ENCODE assay signal across 7 mouse cellular contexts in the genomic region with DNA sequence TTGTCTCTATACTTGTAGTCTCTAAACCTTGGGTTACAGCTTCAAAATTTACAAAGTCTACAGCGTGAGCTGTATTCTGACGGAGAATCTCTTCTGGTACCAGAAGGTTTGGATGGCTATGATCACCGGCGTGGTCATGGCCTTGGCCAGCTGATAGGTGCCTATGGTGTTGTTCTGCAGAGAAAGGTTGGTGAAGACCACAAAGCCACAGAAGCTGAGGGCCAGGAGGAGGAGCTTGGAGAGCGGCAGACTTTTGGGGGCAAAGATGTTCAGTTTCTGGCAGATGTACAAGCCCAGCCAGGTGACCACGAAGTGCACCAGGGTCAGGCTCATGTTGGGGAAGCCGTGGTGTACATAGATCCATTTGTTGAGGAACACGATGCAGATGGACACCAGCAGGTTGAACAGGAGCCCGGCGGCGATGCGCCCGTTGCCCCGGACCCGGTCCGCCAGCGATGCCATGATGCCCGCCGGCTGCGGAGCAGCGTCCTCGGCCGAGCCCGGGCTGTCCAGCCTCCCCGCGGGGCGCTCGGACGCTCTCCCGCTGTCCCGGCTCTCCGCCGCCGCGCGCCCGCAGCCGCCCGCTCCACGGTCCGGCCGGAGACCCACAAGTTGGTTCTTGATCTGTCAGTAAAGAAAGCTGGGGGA.
DNase-seq lines count a peak whose midpoint lies in the region; ATAC-seq and TF ChIP-seq lines count a peak whose summit lies in the region.
"Not testable (repeated sequence)": the region's sequence is repeated elsewhere in the genome, so short reads cannot be mapped to it uniquely, and the experiment has no call there.

No protein-coding gene starts in this region.

- H3K27me3 ChIP-seq in embryonic facial prominence, embryonic 10.5 days (replicated peaks; ENCODE audit: low read depth, poor library complexity, severe bottlenecking), result peaks cover 22% of the 10 kb centered on the region
- not testable (repeated sequence) for H3K27me3 ChIP-seq in forebrain, embryonic 14.5 days (replicated peaks; ENCODE audit: control insufficient read depth, insufficient read depth, low read length); heart, embryonic 16.5 days (ENCODE audit: control insufficient read depth, insufficient read depth, low read length); hindbrain, postnatal 0 days (ENCODE audit: insufficient read depth, low read length); limb, embryonic 12.5 days; lung, embryonic 15.5 days; midbrain, embryonic 15.5 days (replicated peaks)

- not testable (repeated sequence) for DNase-seq in embryonic facial prominence, embryonic 10.5 days (ENCODE audit: low spot score); forebrain, embryonic 14.5 days (ENCODE audit: low spot score); hindbrain, postnatal 0 days (ENCODE audit: low spot score)

- not testable (repeated sequence) for H3K9me3 ChIP-seq in embryonic facial prominence, embryonic 10.5 days; forebrain, embryonic 14.5 days (replicated peaks; ENCODE audit: control insufficient read depth, low read length); heart, embryonic 16.5 days (replicated peaks; ENCODE audit: control insufficient read depth, low read length); hindbrain, postnatal 0 days (ENCODE audit: low read length); limb, embryonic 12.5 days; lung, embryonic 15.5 days; midbrain, embryonic 15.5 days

- 56% methylated on average over 22 of the region's 42 CpGs for WGBS in embryonic facial prominence, embryonic 10.5 days
- 75% methylated on average over 17 of the region's 42 CpGs for WGBS in forebrain, embryonic 14.5 days
- 40% methylated on average over 14 of the region's 42 CpGs for WGBS in heart, embryonic 16.5 days
- 63% methylated on average over 12 of the region's 42 CpGs for WGBS in hindbrain, postnatal 0 days
- 53% methylated on average over 17 of the region's 42 CpGs for WGBS in limb, embryonic 12.5 days
- WGBS in lung, embryonic 15.5 days, result 55% methylated on average over 17 of the region's 42 CpGs
- 46% methylated on average over 20 of the region's 42 CpGs for WGBS in midbrain, embryonic 15.5 days

- H3K4me3 ChIP-seq in embryonic facial prominence, embryonic 10.5 days, result peak overlapping the region; percentile 35; the same call in 1 of the 2 replicates
- not testable (repeated sequence) for H3K4me3 ChIP-seq in forebrain, embryonic 14.5 days (ENCODE audit: low read depth, low read length); heart, embryonic 16.5 days (ENCODE audit: low read length); hindbrain, postnatal 0 days (ENCODE audit: low read length); lung, embryonic 15.5 days; midbrain, embryonic 15.5 days
- peak overlapping the region; percentile 19; the same call in 1 of the 2 replicates for H3K4me3 ChIP-seq in limb, embryonic 12.5 days (replicated peaks)

- not testable (repeated sequence) for H3K27ac ChIP-seq in embryonic facial prominence, embryonic 10.5 days (replicated peaks); forebrain, embryonic 14.5 days (ENCODE audit: low read depth, low read length); heart, embryonic 16.5 days (ENCODE audit: low read length); hindbrain, postnatal 0 days; limb, embryonic 12.5 days; lung, embryonic 15.5 days; midbrain, embryonic 15.5 days

- not testable (repeated sequence) for TF ChIP-seq CTCF in hindbrain, postnatal 0 days (IDR thresholded peaks at IDR 0.05; ENCODE audit: low read depth)

- peaks cover 11% of the 10 kb centered on the region for H3K4me1 ChIP-seq in embryonic facial prominence, embryonic 10.5 days
- not testable (repeated sequence) for H3K4me1 ChIP-seq in forebrain, embryonic 14.5 days (ENCODE audit: control insufficient read depth, insufficient read depth, low read length); heart, embryonic 16.5 days (ENCODE audit: control insufficient read depth, insufficient read depth, low read length); hindbrain, postnatal 0 days (ENCODE audit: insufficient read depth, low read length); limb, embryonic 12.5 days (replicated peaks); lung, embryonic 15.5 days; midbrain, embryonic 15.5 days

- not testable (repeated sequence) for H3K36me3 ChIP-seq in embryonic facial prominence, embryonic 10.5 days (replicated peaks); forebrain, embryonic 14.5 days (ENCODE audit: control insufficient read depth, insufficient read depth, low read length); heart, embryonic 16.5 days (ENCODE audit: control insufficient read depth, insufficient read depth); hindbrain, postnatal 0 days (ENCODE audit: insufficient read depth, low read length); limb, embryonic 12.5 days; lung, embryonic 15.5 days; midbrain, embryonic 15.5 days (replicated peaks)

- peak; percentile 58 for ATAC-seq in forebrain, embryonic 14.5 days
- not testable (repeated sequence) for ATAC-seq in heart, embryonic 16.5 days (replicated peaks; ENCODE audit: extremely low read depth, insufficient read depth, low FRiP score); limb, embryonic 12.5 days (ENCODE audit: insufficient number of reproducible peaks, insufficient read depth, low FRiP score, low TSS enrichment, low read depth)
- ATAC-seq in hindbrain, postnatal 0 days, result peak; percentile 58
- ATAC-seq in lung, embryonic 15.5 days (ENCODE audit: borderline replicate concordance, extremely low read depth, low FRiP score, low TSS enrichment), result peak; percentile 39; the same call in 1 of the 2 replicates
- ATAC-seq in midbrain, embryonic 15.5 days (replicated peaks), result peak; percentile 42; the same call in 1 of the 2 replicates

- H3K4me2 ChIP-seq in forebrain, embryonic 14.5 days (ENCODE audit: low read length), result peak overlapping the region; percentile 23; the same call in 1 of the 2 replicates
- peak overlapping the region; percentile 29; the same call in 1 of the 2 replicates for H3K4me2 ChIP-seq in heart, embryonic 16.5 days (ENCODE audit: low read depth, low read length)
- peak overlapping the region; percentile 38; the same call in 1 of the 2 replicates for H3K4me2 ChIP-seq in hindbrain, postnatal 0 days (ENCODE audit: low read depth, low read length)
- H3K4me2 ChIP-seq in limb, embryonic 12.5 days, result peak overlapping the region; percentile 37; the same call in 1 of the 2 replicates
- not testable (repeated sequence) for H3K4me2 ChIP-seq in lung, embryonic 15.5 days
- H3K4me2 ChIP-seq in midbrain, embryonic 15.5 days, result peak overlapping the region; percentile 30; the same call in 1 of the 2 replicates

- not testable (repeated sequence) for H3K9ac ChIP-seq in forebrain, embryonic 14.5 days (ENCODE audit: low read length); heart, embryonic 16.5 days (ENCODE audit: low read length); hindbrain, postnatal 0 days (replicated peaks; ENCODE audit: low read length); limb, embryonic 12.5 days (replicated peaks); lung, embryonic 15.5 days; midbrain, embryonic 15.5 days
